Mouse (Mus musculus) gastrocnemius, postnatal 36 days (tissue): ENCODE results near the gene Speer4f2. TPM values are rescaled to one million over a fixed set of nuclear protein-coding genes. Genes with fewer than 3 reads are reported as not detected.

Source experiments
- total RNA-seq, 2 experiments: library from RNA; stranded (reverse); gene quantifications; 2 replicates each; pipeline ENCODE4 v1.2.3; 2021

Gene Speer4f2
- total RNA-seq, 2 experiments from 2014 or later, result not detected

Other genes with a start within 250 kb of the Speer4f2 start
- gene Speer4f1, start 102.9 kb downstream of the Speer4f2 start, total RNA-seq, result not detected
- gene Sema3c, start 201.1 kb downstream of the Speer4f2 start, total RNA-seq, result 10 to 100 TPM; 39.8 to 47.0 TPM